Mouse (Mus musculus): ENCODE measurements at regions not wholly inside any gene's neighbourhood (a gene's known extent, or its start where the extent isn't known, plus 50 kb on each side); places are given as distances from the start of the nearest gene placed in this dataset.

GRCm38 (mm10) chr8:10814499-10814898, 193.8 kb downstream of the Irs2 start:
- Histone ChIP-seq H3K4me3 (ENCODE audit: low read length) (no peak overlapping the region), H3K27me3 (ENCODE audit: insufficient read depth, low read length) (no peaks in the 10 kb centered on the region), H3K36me3 (ENCODE audit: insufficient read depth, low read length) (no peaks in the 10 kb centered on the region), H3K4me2 (ENCODE audit: low read depth, low read length) (no peak overlapping the region), H3K9ac (replicated peaks; ENCODE audit: low read length) (no peak overlapping the region), H3K4me1 (ENCODE audit: insufficient read depth, low read length) (peaks cover 9% of the 10 kb centered on the region; the same call in 1 of the 2 replicates), H3K9me3 (ENCODE audit: low read length) (no peaks in the 10 kb centered on the region), H3K27ac (no peak overlapping the region)
- DNase-seq (ENCODE audit: low spot score) (no peak), ATAC-seq (no peak)
- TF ChIP-seq CTCF (IDR thresholded peaks at IDR 0.05; ENCODE audit: low read depth): no peak
- WGBS: 80% methylated on average over 7 of the region's 7 CpGs

- DNase-seq (ENCODE audit: low spot score) (peak; percentile 73), ATAC-seq (peak; percentile 64; the same call in 1 of the 2 replicates)
- Histone ChIP-seq H3K27me3 (ENCODE audit: insufficient read depth, low read length) (no peaks in the 10 kb centered on the region), H3K4me3 (ENCODE audit: low read length) (no peak overlapping the region), H3K27ac (no peak overlapping the region), H3K4me1 (ENCODE audit: insufficient read depth, low read length) (peaks cover 9% of the 10 kb centered on the region; the same call in 1 of the 2 replicates), H3K36me3 (ENCODE audit: insufficient read depth, low read length) (no peaks in the 10 kb centered on the region), H3K4me2 (ENCODE audit: low read depth, low read length) (no peak overlapping the region), H3K9me3 (ENCODE audit: low read length) (no peaks in the 10 kb centered on the region), H3K9ac (replicated peaks; ENCODE audit: low read length) (no peak overlapping the region)
- 42% methylated on average over 10 of the region's 10 CpGs for WGBS
- 0 out of 2 replicates have a peak, but pooled peaks have one; percentile 11 for TF ChIP-seq CTCF (IDR thresholded peaks at IDR 0.05; ENCODE audit: low read depth)
These were observed 196.1 kb downstream of the Irs2 start for GRCm38 (mm10) chr8:10812060-10812670.

- no peak overlapping the region for H3K9ac ChIP-seq (replicated peaks; ENCODE audit: low read length)
- no peaks in the 10 kb centered on the region for H3K9me3 ChIP-seq (ENCODE audit: low read length)
- no peaks in the 10 kb centered on the region for H3K36me3 ChIP-seq (ENCODE audit: insufficient read depth, low read length)
- no peak overlapping the region for H3K4me3 ChIP-seq (ENCODE audit: low read length)
- ATAC-seq (no peak), DNase-seq (ENCODE audit: low spot score) (no peak)
- peaks cover 3% of the 10 kb centered on the region for H3K4me1 ChIP-seq (ENCODE audit: insufficient read depth, low read length)
- TF ChIP-seq CTCF (IDR thresholded peaks at IDR 0.05; ENCODE audit: low read depth): no peak
- no peak overlapping the region for H3K4me2 ChIP-seq (ENCODE audit: low read depth, low read length)
- WGBS: 91% methylated on average over 5 of the region's 5 CpGs
- H3K27me3 ChIP-seq (ENCODE audit: insufficient read depth, low read length): no peaks in the 10 kb centered on the region
- H3K27ac ChIP-seq: no peak overlapping the region
These were observed 201.2 kb downstream of the Irs2 start for GRCm38 (mm10) chr8:10807040-10807439.

- peak overlapping the region; percentile 25; the same call in 1 of the 2 replicates for H3K4me2 ChIP-seq (ENCODE audit: low read depth, low read length)
- H3K4me1 ChIP-seq (ENCODE audit: insufficient read depth, low read length): peaks cover 2% of the 10 kb centered on the region; the same call in 1 of the 2 replicates
- H3K4me3 ChIP-seq (ENCODE audit: low read length): no peak overlapping the region
- DNase-seq (ENCODE audit: low spot score): peak; percentile 26
- no peak for TF ChIP-seq CTCF (IDR thresholded peaks at IDR 0.05; ENCODE audit: low read depth)
- WGBS: 9% methylated on average over 22 of the region's 25 CpGs
- H3K27ac ChIP-seq: no peak overlapping the region
- H3K27me3 ChIP-seq (ENCODE audit: insufficient read depth, low read length): no peaks in the 10 kb centered on the region
- ATAC-seq: no peak
- no peak overlapping the region for H3K9ac ChIP-seq (replicated peaks; ENCODE audit: low read length)
- H3K9me3 ChIP-seq (ENCODE audit: low read length): no peaks in the 10 kb centered on the region
- H3K36me3 ChIP-seq (ENCODE audit: insufficient read depth, low read length): no peaks in the 10 kb centered on the region
These were observed 202.7 kb downstream of the Irs2 start for GRCm38 (mm10) chr8:10805405-10806151.

GRCm38 (mm10) chr8:10804974-10805373, 203.3 kb downstream of the Irs2 start:
- H3K36me3 ChIP-seq (ENCODE audit: insufficient read depth, low read length): no peaks in the 10 kb centered on the region
- 52% methylated on average over 3 of the region's 3 CpGs for WGBS
- no peak overlapping the region for H3K4me2 ChIP-seq (ENCODE audit: low read depth, low read length)
- H3K9me3 ChIP-seq (ENCODE audit: low read length): no peaks in the 10 kb centered on the region
- no peaks in the 10 kb centered on the region for H3K27me3 ChIP-seq (ENCODE audit: insufficient read depth, low read length)
- DNase-seq (ENCODE audit: low spot score) (peak; percentile 20), ATAC-seq (no peak)
- H3K27ac ChIP-seq: no peak overlapping the region
- peaks cover 2% of the 10 kb centered on the region; the same call in 1 of the 2 replicates for H3K4me1 ChIP-seq (ENCODE audit: insufficient read depth, low read length)
- TF ChIP-seq CTCF (IDR thresholded peaks at IDR 0.05; ENCODE audit: low read depth): no peak
- H3K9ac ChIP-seq (replicated peaks; ENCODE audit: low read length): no peak overlapping the region
- no peak overlapping the region for H3K4me3 ChIP-seq (ENCODE audit: low read length)

- Histone ChIP-seq H3K9me3 (ENCODE audit: low read length) (no peaks in the 10 kb centered on the region), H3K4me2 (ENCODE audit: low read depth, low read length) (no peak overlapping the region), H3K27me3 (ENCODE audit: insufficient read depth, low read length) (no peaks in the 10 kb centered on the region), H3K9ac (replicated peaks; ENCODE audit: low read length) (no peak overlapping the region), H3K36me3 (ENCODE audit: insufficient read depth, low read length) (no peaks in the 10 kb centered on the region), H3K27ac (no peak overlapping the region), H3K4me3 (ENCODE audit: low read length) (no peak overlapping the region), H3K4me1 (ENCODE audit: insufficient read depth, low read length) (peaks cover 2% of the 10 kb centered on the region; the same call in 1 of the 2 replicates)
- TF ChIP-seq CTCF (IDR thresholded peaks at IDR 0.05; ENCODE audit: low read depth): no peak
- no peak for DNase-seq (ENCODE audit: low spot score)
- no peak for ATAC-seq
These were observed 206.3 kb downstream of the Irs2 start for GRCm38 (mm10) chr8:10802003-10802402.

- Histone ChIP-seq H3K9me3 (ENCODE audit: low read length) (no peaks in the 10 kb centered on the region), H3K27me3 (ENCODE audit: insufficient read depth, low read length) (no peaks in the 10 kb centered on the region), H3K36me3 (ENCODE audit: insufficient read depth, low read length) (no peaks in the 10 kb centered on the region), H3K4me3 (ENCODE audit: low read length) (no peak overlapping the region), H3K4me1 (ENCODE audit: insufficient read depth, low read length) (peaks cover 2% of the 10 kb centered on the region; the same call in 1 of the 2 replicates), H3K27ac (no peak overlapping the region), H3K4me2 (ENCODE audit: low read depth, low read length) (no peak overlapping the region), H3K9ac (replicated peaks; ENCODE audit: low read length) (no peak overlapping the region)
- 85% methylated on average over 5 of the region's 5 CpGs for WGBS
- DNase-seq (ENCODE audit: low spot score) (no peak), ATAC-seq (no peak)
- no peak for TF ChIP-seq CTCF (IDR thresholded peaks at IDR 0.05; ENCODE audit: low read depth)
These were observed 206.7 kb downstream of the Irs2 start for GRCm38 (mm10) chr8:10801580-10801979.
